Mouse (Mus musculus) erythroblast, embryonic 14.5 days (primary cell): ENCODE data around the gene Ptgdr. TPM values are rescaled to one million over a fixed set of nuclear protein-coding genes. Genes with fewer than 3 reads are reported as not detected.
"Not testable (repeated sequence)": the region's sequence is repeated elsewhere in the genome, so short reads cannot be mapped to it uniquely, and the experiment has no call there.

Experiments
- H3K27me3 ChIP-seq: 2 replicates; pipeline ENCODE4 v1.6.1; 2012; ENCODE audit warnings: inconsistent platforms; ENCODE audit not compliant: control insufficient read depth
- H3K36me3 ChIP-seq: 2 replicates; pipeline ENCODE4 v1.6.1; 2012; ENCODE audit warnings: mild to moderate bottlenecking, inconsistent platforms; ENCODE audit not compliant: control insufficient read depth
- H3K4me1 ChIP-seq: 2 replicates; pipeline ENCODE4 v1.6.1; 2012; ENCODE audit warnings: inconsistent platforms; ENCODE audit not compliant: control insufficient read depth
- H3K4me3 ChIP-seq: replicated peaks from 2 replicates; pipeline ENCODE3; 2012; ENCODE audit warnings: moderate library complexity, mild to moderate bottlenecking, inconsistent platforms
- H3K9me3 ChIP-seq: 2 replicates; pipeline ENCODE4 v1.6.1; 2012; ENCODE audit warnings: low read length, inconsistent platforms, mixed read lengths; ENCODE audit not compliant: control insufficient read depth
- GATA1 ChIP-seq: IDR thresholded peaks from 2 replicates; pipeline ENCODE4 v1.6.1; 2012; ENCODE audit warnings: low read length, inconsistent platforms, mixed read lengths
- TAL1 ChIP-seq: IDR thresholded peaks from 3 replicates; pipeline ENCODE4 v1.6.1; 2012; ENCODE audit warnings: low read length, inconsistent platforms, mixed read lengths
- polyA plus RNA-seq: library from polyadenylated mRNA; stranded (reverse); fragments of >175 nt; gene quantifications from 2 replicates; pipeline ENCODE4 v1.2.3, GENCODE M21; 2012

The Ptgdr gene
- polyA plus RNA-seq, 1 experiment, result not detected

- H3K27me3 ChIP-seq, result no peaks in the 10 kb centered on the region
- no peaks in the 10 kb centered on the region for H3K9me3 ChIP-seq
- H3K4me3 ChIP-seq, result no peak overlapping the region
- TF ChIP-seq TAL1 (no peak), GATA1 (no peak)
- no peaks in the 10 kb centered on the region for H3K4me1 ChIP-seq
- no peaks in the 10 kb centered on the region for H3K36me3 ChIP-seq
Measured at GRCm38 (mm10) chr14:44827736-44828135, 31.4 kb downstream of the Ptgdr start.

GRCm38 (mm10) chr14:44821177-44822057 lies 37.8 kb downstream of the Ptgdr start:
- TF ChIP-seq TAL1 (no peak), GATA1 (no peak)
- no peaks in the 10 kb centered on the region for H3K36me3 ChIP-seq
- H3K9me3 ChIP-seq, result no peaks in the 10 kb centered on the region
- no peaks in the 10 kb centered on the region for H3K27me3 ChIP-seq
- H3K4me1 ChIP-seq, result no peaks in the 10 kb centered on the region
- no peak overlapping the region for H3K4me3 ChIP-seq

GRCm38 (mm10) chr14:44813152-44813551 lies 46.0 kb downstream of the Ptgdr start:
- H3K9me3 ChIP-seq, H3K4me3 ChIP-seq: not testable (repeated sequence)

More at GRCm38 (mm10) chr14:44813152-44813551, 46.0 kb downstream of the Ptgdr start:
- not testable (repeated sequence) for H3K27me3 ChIP-seq, H3K36me3 ChIP-seq, H3K4me1 ChIP-seq

Other genes with a start within 250 kb of the Ptgdr start
- not detected in 2 replicates for gene Gm5624, start 231.4 kb downstream of the Ptgdr start, polyA plus RNA-seq
- not detected in 2 replicates for gene Gm8257, start 152.9 kb downstream of the Ptgdr start, polyA plus RNA-seq
- gene Gm8267, start 109.0 kb downstream of the Ptgdr start, polyA plus RNA-seq, result not detected in 2 replicates
- gene Ptger2, start 128.8 kb upstream of the Ptgdr start, polyA plus RNA-seq, result 0.01 and 0.02 TPM in 2 replicates